Mouse (Mus musculus): ENCODE measurements around the gene Apoc1. TPM values are rescaled to one million over a fixed set of nuclear protein-coding genes. Genes with fewer than 3 reads are reported as not detected.

The Apoc1 gene
- total and polyA plus RNA-seq, 3 experiments, result not detected

- H3K4me1 ChIP-seq (ENCODE audit: control insufficient read depth in 1 of 2, insufficient read depth in 2 of 2), result no peaks in the 10 kb centered on the region
Observed at GRCm38 (mm10) chr7:19693421-19693820, 961 bp upstream of the Apoc1 start.

GRCm38 (mm10) chr7:19691434-19691833 is 1.0 kb downstream of the Apoc1 start:
- Histone ChIP-seq H3K4me3 (replicated peaks in 1 of 3; ENCODE audit: low read depth in 2 of 3, low read length in 2 of 3, poor library complexity in 1 of 3) (no peak overlapping the region), H3K4me2 (ENCODE audit: insufficient read depth, low read depth, poor library complexity, severe bottlenecking) (no peak overlapping the region), H3K27ac (ENCODE audit: insufficient read depth, low read depth) (no peak overlapping the region), H3K9me3 (replicated peaks; ENCODE audit: low read length) (peaks cover under 1% of the 10 kb centered on the region), H3K79me2 (replicated peaks; ENCODE audit: control insufficient read depth, extremely low read depth, insufficient read depth, poor library complexity, severe bottlenecking) (no peaks in the 10 kb centered on the region), H3K4me1 (ENCODE audit: control insufficient read depth in 1 of 2, insufficient read depth in 2 of 2) (peaks cover 0 to 8% of the 10 kb centered on the region in 2 experiments; a peak in 1 of 4 replicates), H3K36me3 (replicated peaks in 1 of 2; ENCODE audit: control insufficient read depth in 1 of 2, insufficient read depth in 1 of 2, low read length in 1 of 2) (peaks cover 3 to 7% of the 10 kb centered on the region in 2 experiments), H3K27me3 (replicated peaks) (no peaks in the 10 kb centered on the region), H3K9ac (ENCODE audit: insufficient read depth, low read depth) (no peak overlapping the region)
- dilution Hi-C loops (cut with MboI; ENCODE audit: extremely low pct_ligation_motif_present, extremely low pct_unique_long_range_greater_than_20kb, low sequenced_read_pairs), result no loop called here
- DNase-seq (ENCODE audit: extremely low read depth), result no peak
- in situ Hi-C loops (cut with MboI; ENCODE audit: low pct_ligation_motif_present, low pct_unique_long_range_greater_than_20kb, low sequenced_read_pairs), result no loop called here
- TF ChIP-seq TCF12 (IDR thresholded peaks at IDR 0.05; ENCODE audit: low read depth, low read length), result no peak
- no peak for TF ChIP-seq ELF1 (IDR thresholded peaks at IDR 0.05; ENCODE audit: low read depth, low read length)
- TF ChIP-seq PAX5 (IDR thresholded peaks at IDR 0.05; ENCODE audit: low read length), result no peak
- no peak for TF ChIP-seq USF2 (conservative IDR thresholded peaks at IDR 0.05; ENCODE audit: low read depth, low read length)
- no peak for TF ChIP-seq RCOR1 (conservative IDR thresholded peaks at IDR 0.05; ENCODE audit: low read depth, low read length)
- TF ChIP-seq E2F4 (IDR thresholded peaks at IDR 0.05; ENCODE audit: insufficient replicate concordance, low read depth, low read length), result no peak
- no peak for TF ChIP-seq POLR2A (IDR thresholded peaks at IDR 0.05; ENCODE audit: low read depth, low read length)
- no peak for TF ChIP-seq IRF4 (IDR thresholded peaks at IDR 0.05; ENCODE audit: low read depth, low read length)
- no peak for TF ChIP-seq GABPA (IDR thresholded peaks at IDR 0.05; ENCODE audit: insufficient replicate concordance, low read depth, low read length)
- TF ChIP-seq SIN3A (IDR thresholded peaks at IDR 0.05; ENCODE audit: low read length), result no peak
- TF ChIP-seq ZNF384 (IDR thresholded peaks at IDR 0.05; ENCODE audit: low read depth, low read length), result no peak
- TF ChIP-seq CHD1 (IDR thresholded peaks at IDR 0.05; ENCODE audit: low read depth, low read length), result no peak

More at GRCm38 (mm10) chr7:19693421-19693820, 961 bp upstream of the Apoc1 start:
- Histone ChIP-seq H3K9me3 (replicated peaks; ENCODE audit: low read length) (peaks cover 5% of the 10 kb centered on the region), H3K4me2 (ENCODE audit: insufficient read depth, low read depth, poor library complexity, severe bottlenecking) (no peak overlapping the region), H3K36me3 (replicated peaks in 1 of 2; ENCODE audit: control insufficient read depth in 1 of 2, insufficient read depth in 1 of 2, low read length in 1 of 2) (peaks cover 12 to 24% of the 10 kb centered on the region in 2 experiments), H3K9ac (ENCODE audit: insufficient read depth, low read depth) (no peak overlapping the region), H3K27ac (ENCODE audit: insufficient read depth, low read depth) (no peak overlapping the region), H3K79me2 (replicated peaks; ENCODE audit: control insufficient read depth, extremely low read depth, insufficient read depth, poor library complexity, severe bottlenecking) (no peaks in the 10 kb centered on the region), H3K27me3 (replicated peaks) (no peaks in the 10 kb centered on the region), H3K4me3 (replicated peaks in 1 of 3; ENCODE audit: low read depth in 2 of 3, low read length in 2 of 3, poor library complexity in 1 of 3) (no peak overlapping the region)
- DNase-seq (ENCODE audit: extremely low read depth), result no peak
- no peak for TF ChIP-seq ZMIZ1 (IDR thresholded peaks at IDR 0.05; ENCODE audit: low read depth, low read length)
- TF ChIP-seq USF1 (IDR thresholded peaks at IDR 0.05; ENCODE audit: low read depth, low read length), result no peak
- TF ChIP-seq TBP (conservative IDR thresholded peaks at IDR 0.05; ENCODE audit: low read depth, low read length), result no peak
- no peak for TF ChIP-seq SMC3 (IDR thresholded peaks at IDR 0.05; ENCODE audit: low read depth, low read length)
- in situ Hi-C loops (cut with MboI; ENCODE audit: low pct_ligation_motif_present, low pct_unique_long_range_greater_than_20kb, low sequenced_read_pairs), result no loop called here
- dilution Hi-C loops (cut with MboI; ENCODE audit: extremely low pct_ligation_motif_present, extremely low pct_unique_long_range_greater_than_20kb, low sequenced_read_pairs), result no loop called here

All from CH12.LX (cell line).